Comparison of ENCODE assay signal across 30 mouse cellular contexts in genomic region chr11:112859309-112859708, GRCm38 (mm10).
A peak's percentile ranks its signal among the peaks of the same experiment; 100 is the strongest.
DNase-seq lines count a peak whose midpoint lies in the region; ATAC-seq and TF ChIP-seq lines count a peak whose summit lies in the region.
"Had no signal": no experiment of that assay in that cellular context is flagged by ENCODE, and none has a peak within 500 bp of the region (broad histone marks: within the 10 kb centered on the region; RNA-seq: fewer than 3 reads in every experiment).

No protein-coding gene starts in this region.

- 0 out of 2 replicates have a peak, but pooled peaks cover 4% of the 10 kb centered on the region for H3K9me3 ChIP-seq in forebrain, postnatal 0 days (ENCODE audit: low read length)
- no peaks in the 10 kb centered on the region; the same call in 1 of the 2 replicates for H3K9me3 ChIP-seq in forebrain, embryonic 11.5 days (ENCODE audit: control insufficient read depth, low read length)
- 0 out of 2 replicates have a peak, but pooled peaks cover 3% of the 10 kb centered on the region for H3K9me3 ChIP-seq in hindbrain, embryonic 12.5 days (replicated peaks)
- H3K9me3 ChIP-seq in hindbrain, embryonic 16.5 days (ENCODE audit: control insufficient read depth, low read length), result peaks cover 3% of the 10 kb centered on the region
- 0 out of 2 replicates have a peak, but pooled peaks cover 6% of the 10 kb centered on the region for H3K9me3 ChIP-seq in midbrain, embryonic 15.5 days
- H3K9me3 ChIP-seq: limb, embryonic 10.5 days; limb, embryonic 15.5 days; stomach, embryonic 15.5 days had no signal

- H3K9ac ChIP-seq in forebrain, postnatal 0 days, result no peak overlapping the region
- H3K9ac ChIP-seq in forebrain, embryonic 11.5 days (ENCODE audit: low read length), result no peak overlapping the region
- no peak overlapping the region for H3K9ac ChIP-seq in hindbrain, embryonic 12.5 days
- no peak overlapping the region for H3K9ac ChIP-seq in hindbrain, embryonic 16.5 days (ENCODE audit: low read depth, low read length)
- H3K9ac ChIP-seq in midbrain, embryonic 15.5 days, result no peak overlapping the region
- H3K9ac ChIP-seq: embryonic facial prominence, embryonic 12.5 days; limb, embryonic 15.5 days; liver, embryonic 13.5 days; stomach, embryonic 15.5 days had no signal

- H3K4me3 ChIP-seq in forebrain, postnatal 0 days (ENCODE audit: low read depth, low read length), result no peak overlapping the region
- H3K4me3 ChIP-seq in forebrain, embryonic 11.5 days (ENCODE audit: low read depth, low read length), result no peak overlapping the region
- H3K4me3 ChIP-seq in hindbrain, embryonic 12.5 days, result no peak overlapping the region
- H3K4me3 ChIP-seq in hindbrain, embryonic 16.5 days (ENCODE audit: low read length), result no peak overlapping the region
- H3K4me3 ChIP-seq in midbrain, embryonic 15.5 days, result no peak overlapping the region
- H3K4me3 ChIP-seq: embryonic facial prominence, embryonic 12.5 days; limb, embryonic 10.5 days; limb, embryonic 15.5 days; liver, embryonic 13.5 days; megakaryocyte, embryonic 14.5 days; stomach, embryonic 15.5 days had no signal

- DNase-seq in forebrain, postnatal 0 days, result peak; percentile 22
- no peak for DNase-seq in forebrain, embryonic 11.5 days (ENCODE audit: low spot score)
- DNase-seq in spleen, postnatal 4 days (ENCODE audit: low spot score in 2 of 2), result no peak
- no peak for DNase-seq in heart, postnatal 4 days
- no peak for DNase-seq in kidney, postnatal 25 days
- DNase-seq: adrenal gland, postnatal 10 days; cerebellum, adult 11-12 months; cerebellum, adult 9-11 months; embryo, embryonic 11 days; gastrocnemius, postnatal 25 days; heart, postnatal 36 days; kidney, adult 2 months; layer of hippocampus, postnatal 36 days; liver, embryonic 13.5 days; lung, adult 18-20 months; lung, postnatal 4 days; right cerebral cortex, postnatal 4 days; thymus, postnatal 14 days had no signal

- H3K36me3 ChIP-seq in forebrain, postnatal 0 days (ENCODE audit: insufficient read depth), result no peaks in the 10 kb centered on the region
- no peaks in the 10 kb centered on the region for H3K36me3 ChIP-seq in forebrain, embryonic 11.5 days (ENCODE audit: control insufficient read depth, insufficient read depth, low read length)
- H3K36me3 ChIP-seq in hindbrain, embryonic 12.5 days, result no peaks in the 10 kb centered on the region
- H3K36me3 ChIP-seq in hindbrain, embryonic 16.5 days (ENCODE audit: control insufficient read depth, insufficient read depth, low read length), result no peaks in the 10 kb centered on the region
- no peaks in the 10 kb centered on the region for H3K36me3 ChIP-seq in midbrain, embryonic 15.5 days (replicated peaks)
- H3K36me3 ChIP-seq: embryonic facial prominence, embryonic 12.5 days; limb, embryonic 10.5 days; limb, embryonic 15.5 days; liver, embryonic 13.5 days; stomach, embryonic 15.5 days had no signal

- 69% methylated on average over 7 of the region's 7 CpGs for WGBS in forebrain, postnatal 0 days
- 88% methylated on average over 7 of the region's 7 CpGs for WGBS in forebrain, embryonic 11.5 days
- WGBS in hindbrain, embryonic 12.5 days, result 74% methylated on average over 7 of the region's 7 CpGs
- WGBS in hindbrain, embryonic 16.5 days, result 61% methylated on average over 7 of the region's 7 CpGs
- WGBS in midbrain, embryonic 15.5 days, result 67% methylated on average over 7 of the region's 7 CpGs

- ATAC-seq in forebrain, postnatal 0 days, result peak; percentile 43; the same call in 1 of the 2 replicates
- no peak for ATAC-seq in forebrain, embryonic 11.5 days (replicated peaks; ENCODE audit: low FRiP score)
- ATAC-seq in hindbrain, embryonic 12.5 days (ENCODE audit: low FRiP score), result no peak
- peak; percentile 58; the same call in 1 of the 2 replicates for ATAC-seq in hindbrain, embryonic 16.5 days
- no peak for ATAC-seq in midbrain, embryonic 15.5 days (replicated peaks)
- ATAC-seq: lung, postnatal 0 days; Patski had no signal

- no peak overlapping the region for H3K4me2 ChIP-seq in forebrain, postnatal 0 days (ENCODE audit: low read depth)
- no peak overlapping the region for H3K4me2 ChIP-seq in forebrain, embryonic 11.5 days (ENCODE audit: low read depth, low read length, severe bottlenecking)
- no peak overlapping the region for H3K4me2 ChIP-seq in hindbrain, embryonic 12.5 days (replicated peaks)
- H3K4me2 ChIP-seq in hindbrain, embryonic 16.5 days (ENCODE audit: low read length), result no peak overlapping the region; the same call in 1 of the 2 replicates
- no peak overlapping the region for H3K4me2 ChIP-seq in midbrain, embryonic 15.5 days
- H3K4me2 ChIP-seq: embryonic facial prominence, embryonic 12.5 days; heart, embryonic 11.5 days; limb, embryonic 15.5 days; liver, embryonic 13.5 days; stomach, embryonic 15.5 days had no signal

- no peak for TF ChIP-seq CTCF in forebrain, postnatal 0 days (IDR thresholded peaks at IDR 0.05; ENCODE audit: low read depth)

- no peaks in the 10 kb centered on the region for H3K27me3 ChIP-seq in forebrain, postnatal 0 days (ENCODE audit: insufficient read depth, low read length)
- no peaks in the 10 kb centered on the region for H3K27me3 ChIP-seq in forebrain, embryonic 11.5 days (ENCODE audit: control insufficient read depth, insufficient read depth, low read length)
- no peaks in the 10 kb centered on the region for H3K27me3 ChIP-seq in hindbrain, embryonic 12.5 days
- H3K27me3 ChIP-seq in hindbrain, embryonic 16.5 days (replicated peaks; ENCODE audit: control insufficient read depth, insufficient read depth, low read length), result no peaks in the 10 kb centered on the region
- no peaks in the 10 kb centered on the region for H3K27me3 ChIP-seq in midbrain, embryonic 15.5 days (replicated peaks)
- H3K27me3 ChIP-seq: embryonic facial prominence, embryonic 12.5 days; limb, embryonic 15.5 days; liver, embryonic 13.5 days; megakaryocyte, embryonic 14.5 days; Patski; stomach, embryonic 15.5 days had no signal

- H3K4me1 ChIP-seq in forebrain, postnatal 0 days (ENCODE audit: insufficient read depth), result no peaks in the 10 kb centered on the region
- H3K4me1 ChIP-seq in forebrain, embryonic 11.5 days (replicated peaks; ENCODE audit: control insufficient read depth, insufficient read depth, low read length), result peaks cover 5% of the 10 kb centered on the region
- H3K4me1 ChIP-seq in hindbrain, embryonic 12.5 days, result peaks cover 26% of the 10 kb centered on the region
- 0 out of 2 replicates have a peak, but pooled peaks cover 6% of the 10 kb centered on the region for H3K4me1 ChIP-seq in hindbrain, embryonic 16.5 days (ENCODE audit: control insufficient read depth, insufficient read depth, low read depth, low read length)
- peaks cover 7% of the 10 kb centered on the region for H3K4me1 ChIP-seq in midbrain, embryonic 15.5 days
- H3K4me1 ChIP-seq: liver, embryonic 13.5 days; megakaryocyte, embryonic 14.5 days; stomach, embryonic 15.5 days had no signal

- no peak overlapping the region for H3K27ac ChIP-seq in forebrain, postnatal 0 days (ENCODE audit: low read depth, low read length)
- H3K27ac ChIP-seq in forebrain, embryonic 11.5 days (ENCODE audit: low read depth, low read length), result no peak overlapping the region
- H3K27ac ChIP-seq in hindbrain, embryonic 12.5 days, result 0 out of 2 replicates have a peak overlapping the region, but pooled peaks have one; percentile 36
- H3K27ac ChIP-seq in hindbrain, embryonic 16.5 days (ENCODE audit: low read depth, low read length), result peak overlapping the region; percentile 48; the same call in 1 of the 2 replicates
- H3K27ac ChIP-seq in midbrain, embryonic 15.5 days, result peak overlapping the region; percentile 48; the same call in 1 of the 2 replicates
- H3K27ac ChIP-seq: embryonic facial prominence, embryonic 12.5 days; kidney, postnatal 0 days; limb, embryonic 10.5 days; limb, embryonic 15.5 days; liver, embryonic 13.5 days; stomach, embryonic 15.5 days had no signal

Comparison
In these comparisons a context has a peak if more than half of its experiments do, and no peak if none do; other contexts are left out.
1. ATAC-seq: peak in forebrain, postnatal 0 days (single experiment) and hindbrain, embryonic 16.5 days (single experiment); none in forebrain, embryonic 11.5 days (single experiment), hindbrain, embryonic 12.5 days (single experiment) and midbrain, embryonic 15.5 days (single experiment).
2. H3K27ac ChIP-seq: peak in hindbrain, embryonic 12.5 days (single experiment), hindbrain, embryonic 16.5 days (single experiment) and midbrain, embryonic 15.5 days (single experiment); none in forebrain, postnatal 0 days (single experiment) and forebrain, embryonic 11.5 days (single experiment).